Mouse (Mus musculus) embryonic fibroblast, embryonic 13.5 days (primary cell): ENCODE data around the gene Daglb.

Experiments
- CTCF ChIP-seq: IDR thresholded peaks from 2 replicates; pipeline ENCODE4 v1.5.1; 2011; ENCODE audit warnings: mild to moderate bottlenecking, control low read depth, low read length, moderate library complexity, borderline replicate concordance; ENCODE audit not compliant: insufficient read depth
- POLR2A ChIP-seq: IDR thresholded peaks from 2 replicates; pipeline ENCODE4 v1.6.1; 2011; ENCODE audit warnings: low read depth, mild to moderate bottlenecking, control low read depth, low read length, moderate library complexity

- TF ChIP-seq CTCF (no peak), POLR2A (no peak)
Measured at GRCm38 (mm10) chr5:143530715-143531114, 66.3 kb downstream of the Daglb start.
